Mouse (Mus musculus): ENCODE data around the gene Rpl10a. TPM values are rescaled to one million over a fixed set of nuclear protein-coding genes. Genes with fewer than 3 reads are reported as not detected.

The Rpl10a gene
- polyA plus RNA-seq, 1 experiment from 2014 or later = 305 TPM

GRCm38 (mm10) chr17:28380255-28380654, 52.0 kb downstream of the Rpl10a start:
- no peak overlapping the region for H3K27ac ChIP-seq
- no peaks in the 10 kb centered on the region for H3K9me3 ChIP-seq (replicated peaks)
- no peak for ATAC-seq (replicated peaks; ENCODE audit: insufficient number of reproducible peaks, insufficient read depth, low FRiP score, low read depth)
- H3K36me3 ChIP-seq = no peaks in the 10 kb centered on the region
- H3K27me3 ChIP-seq = peaks cover 14% of the 10 kb centered on the region
- H3K4me2 ChIP-seq = no peak overlapping the region
- peaks cover 6% of the 10 kb centered on the region for H3K4me1 ChIP-seq (replicated peaks)
- H3K4me3 ChIP-seq = no peak overlapping the region
- WGBS = 5% methylated on average over 6 of the region's 6 CpGs
- no peak overlapping the region for H3K9ac ChIP-seq

Other genes with a start within 250 kb of the Rpl10a start
- gene Tcp11, start 247.8 kb upstream of the Rpl10a start, polyA plus RNA-seq (2015; fragmentation: Nextera tagmentation; extraction: Ambion mirVana) = 0.34 and 0.80 TPM in 2 replicates
- gene Scube3, start 186.3 kb upstream of the Rpl10a start, polyA plus RNA-seq (2015; fragmentation: Nextera tagmentation; extraction: Ambion mirVana) = 0.76 and 1.7 TPM in 2 replicates
- gene Zfp523, start 151.3 kb upstream of the Rpl10a start, polyA plus RNA-seq (2015; fragmentation: Nextera tagmentation; extraction: Ambion mirVana) = 17.3 and 25.3 TPM in 2 replicates
- 4.2 and 12.0 TPM in 2 replicates for gene Def6, start 120.7 kb upstream of the Rpl10a start, polyA plus RNA-seq (2015; fragmentation: Nextera tagmentation; extraction: Ambion mirVana)
- 1.1 and 1.4 TPM in 2 replicates for gene Ppard, start 95.8 kb upstream of the Rpl10a start, polyA plus RNA-seq (2015; fragmentation: Nextera tagmentation; extraction: Ambion mirVana)
- 18.8 and 25.3 TPM in 2 replicates for gene Fance, start 15.0 kb upstream of the Rpl10a start, polyA plus RNA-seq (2015; fragmentation: Nextera tagmentation; extraction: Ambion mirVana)
- gene Tead3, start 22.3 kb downstream of the Rpl10a start, polyA plus RNA-seq (2015; fragmentation: Nextera tagmentation; extraction: Ambion mirVana) = 5.3 and 6.6 TPM in 2 replicates
- gene Tulp1, start 36.8 kb downstream of the Rpl10a start, polyA plus RNA-seq (2015; fragmentation: Nextera tagmentation; extraction: Ambion mirVana) = 2.6 and 4.3 TPM in 2 replicates
- 16.2 and 33.9 TPM in 2 replicates for gene Fkbp5, start 189.1 kb downstream of the Rpl10a start, polyA plus RNA-seq (2015; fragmentation: Nextera tagmentation; extraction: Ambion mirVana)
- gene Armc12, start 202.3 kb downstream of the Rpl10a start, polyA plus RNA-seq (2015; fragmentation: Nextera tagmentation; extraction: Ambion mirVana) = not detected in 2 replicates
- not detected in 2 replicates for gene Clpsl2, start 220.9 kb downstream of the Rpl10a start, polyA plus RNA-seq (2015; fragmentation: Nextera tagmentation; extraction: Ambion mirVana)
- 1.1 and 1.2 TPM in 2 replicates for gene Clps, start 232.3 kb downstream of the Rpl10a start, polyA plus RNA-seq (2015; fragmentation: Nextera tagmentation; extraction: Ambion mirVana)
- gene Lhfpl5, start 247.2 kb downstream of the Rpl10a start, polyA plus RNA-seq (2015; fragmentation: Nextera tagmentation; extraction: Ambion mirVana) = 0.15 and 0.42 TPM in 2 replicates

All from heart, embryonic 15.5 days (tissue).